Mouse (Mus musculus) layer of hippocampus, postnatal 25 days (tissue): ENCODE measurements around the gene Aff3. TPM values are rescaled to one million over a fixed set of nuclear protein-coding genes. Genes with fewer than 3 reads are reported as not detected.

Experiments used
- DNase-seq, 2 experiments: peaks; one replicate each; pipeline ENCODE4 v3.0.0; 2022; ENCODE audit warnings: mixed read lengths in 2 of 2, low spot score in 1 of 2; ENCODE audit errors: extremely low spot score in 1 of 2
- total RNA-seq, 2 experiments: library from RNA; stranded (reverse); gene quantifications; 2 replicates each; pipeline ENCODE4 v1.2.3; 2021

The Aff3 gene
- 100 to 1,000 TPM in 1 of 2 experiments, 10 to 100 TPM in 1; 97.6 to 113 TPM for total RNA-seq

DNA sequence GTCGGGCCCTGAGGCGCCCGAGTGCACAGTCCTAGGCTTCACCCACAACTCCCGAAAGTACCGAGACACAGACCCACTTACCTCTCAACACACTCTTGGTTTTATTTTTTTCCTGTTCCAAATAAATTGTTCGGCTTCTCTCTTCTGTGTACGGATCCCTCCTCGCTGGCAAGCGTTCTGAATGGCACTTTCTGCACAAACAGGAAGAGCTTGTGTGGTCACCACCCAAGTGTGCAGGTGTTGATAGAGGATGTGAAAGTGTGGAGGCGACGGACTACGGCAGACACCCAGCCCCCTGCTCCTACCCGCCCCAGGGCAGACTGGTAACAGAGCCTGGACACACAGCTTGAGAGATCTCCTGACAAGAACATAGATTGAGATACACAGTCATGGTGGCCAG is at the start of gene Aff3:
Gene Aff3 (minus strand): TSS at position 179 of the 400 bp plus-strand sequence.
- no peak for DNase-seq

DNA sequence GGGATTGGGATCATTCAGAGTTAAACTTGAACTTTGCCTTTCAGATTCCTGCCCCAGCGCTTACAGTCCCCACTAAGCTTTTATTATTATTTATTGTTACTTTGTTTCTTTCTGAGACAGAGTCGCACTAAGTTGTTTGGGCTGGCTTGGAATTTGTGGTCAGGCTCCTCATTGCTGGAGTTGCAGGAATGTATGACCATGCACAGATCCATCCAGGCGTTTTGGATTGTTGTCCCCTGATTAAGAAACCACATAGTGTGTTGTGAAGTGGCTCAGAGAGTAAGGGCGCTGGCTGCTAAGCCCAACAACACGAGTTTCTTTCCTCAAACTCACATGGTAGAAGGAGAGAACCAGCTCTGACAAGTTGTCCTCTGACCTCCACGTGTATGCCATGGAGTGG is 35.9 kb upstream of the Aff3 start:
- DNase-seq, result no peak

GRCm38 (mm10) chr1:38699244-38699643 is 34.5 kb upstream of the Aff3 start:
- no peak for DNase-seq

DNA sequence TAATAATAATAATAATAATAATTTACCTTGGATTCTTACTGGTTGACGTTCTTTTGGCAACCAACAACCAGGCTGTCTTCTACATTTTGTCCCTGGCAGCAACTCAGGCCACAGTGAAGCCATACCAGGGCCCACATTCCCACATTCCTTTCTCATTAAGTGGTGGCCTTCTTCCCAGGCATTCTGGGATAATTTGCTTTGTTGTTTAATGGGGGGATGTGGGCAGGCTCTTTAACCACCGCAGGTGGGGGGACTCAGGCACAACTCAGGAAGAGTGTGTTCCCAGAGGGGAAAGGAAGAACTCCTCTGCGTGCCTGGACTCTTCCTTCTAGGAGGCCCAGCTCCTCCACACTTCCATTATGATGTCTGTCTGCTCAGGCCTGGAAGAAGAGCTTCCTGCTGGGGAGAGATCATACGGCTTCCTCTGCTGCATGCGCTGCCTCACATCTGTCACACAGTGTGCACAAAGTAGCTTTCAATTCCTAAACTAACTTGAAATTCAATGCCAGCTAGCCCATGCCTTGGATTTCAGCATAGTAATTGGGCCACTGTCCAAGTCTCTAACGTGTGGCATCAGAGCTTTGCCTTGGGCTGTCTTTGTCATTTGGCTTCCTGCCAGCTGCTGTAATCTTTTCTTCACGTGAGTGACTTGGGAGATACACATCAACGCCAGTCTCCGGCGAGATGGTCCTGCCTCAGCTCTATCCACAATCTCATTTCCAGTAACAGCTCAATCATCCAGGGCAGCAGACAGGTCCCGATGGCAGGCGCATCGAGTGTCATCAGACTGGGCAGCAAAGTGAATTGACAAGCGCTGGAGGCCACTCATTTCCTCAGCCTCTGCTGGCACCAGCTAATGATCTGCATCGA is 31.3 kb upstream of the Aff3 start:
- no peak for DNase-seq

DNA sequence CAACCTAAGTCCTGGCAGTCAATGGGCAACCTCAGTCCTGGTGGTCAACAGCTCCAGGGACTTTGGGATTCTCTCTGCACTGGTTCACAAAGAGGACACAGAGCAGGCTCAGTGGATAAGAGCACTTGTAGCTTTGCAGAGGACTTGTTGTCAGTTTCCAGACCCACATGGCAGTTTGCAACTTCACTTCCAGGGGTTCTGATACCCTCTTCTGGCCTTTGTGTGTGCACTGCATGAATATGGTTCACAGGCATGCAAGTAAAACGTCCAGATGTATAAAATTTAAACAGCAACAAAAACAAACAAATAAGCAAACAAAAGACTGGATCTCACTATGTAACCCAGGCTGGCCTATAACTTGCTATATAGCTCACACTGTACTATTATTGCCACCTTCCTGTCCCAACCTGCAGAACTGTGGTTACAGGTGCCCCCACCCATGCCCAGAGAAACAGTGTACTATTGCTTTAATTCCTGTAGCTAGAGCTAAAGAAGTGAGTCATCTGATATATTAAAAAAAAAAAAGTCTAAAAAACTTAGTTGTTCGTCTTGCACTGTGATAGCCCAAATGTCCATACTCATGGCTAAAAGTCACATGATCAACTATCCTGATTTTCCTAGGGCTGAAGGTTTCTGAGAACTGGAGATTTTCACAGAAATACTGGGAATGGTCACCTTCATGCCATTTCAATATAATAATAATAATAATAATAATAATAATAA is 30.5 kb upstream of the Aff3 start:
- DNase-seq, result no peak

DNA sequence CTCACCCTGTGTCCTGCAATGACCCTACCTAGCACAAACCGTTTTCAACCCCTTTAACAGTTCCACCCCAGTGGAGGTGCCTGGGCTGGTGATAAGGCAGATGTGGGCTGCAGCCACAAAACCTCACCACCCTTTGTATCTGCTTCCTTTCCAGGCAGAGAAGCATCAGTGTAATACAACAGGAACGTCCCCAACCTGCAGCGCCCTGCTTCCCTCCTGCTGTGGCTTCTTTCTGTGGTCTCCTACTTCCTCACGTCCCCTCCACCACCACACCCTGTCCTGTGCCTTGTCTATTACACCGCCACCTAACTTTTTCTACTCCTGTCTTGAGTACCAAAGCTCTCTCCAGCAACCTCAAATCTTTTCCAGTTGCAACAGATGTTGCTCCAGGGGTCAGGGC is 29.4 kb upstream of the Aff3 start:
- DNase-seq, result no peak

DNA sequence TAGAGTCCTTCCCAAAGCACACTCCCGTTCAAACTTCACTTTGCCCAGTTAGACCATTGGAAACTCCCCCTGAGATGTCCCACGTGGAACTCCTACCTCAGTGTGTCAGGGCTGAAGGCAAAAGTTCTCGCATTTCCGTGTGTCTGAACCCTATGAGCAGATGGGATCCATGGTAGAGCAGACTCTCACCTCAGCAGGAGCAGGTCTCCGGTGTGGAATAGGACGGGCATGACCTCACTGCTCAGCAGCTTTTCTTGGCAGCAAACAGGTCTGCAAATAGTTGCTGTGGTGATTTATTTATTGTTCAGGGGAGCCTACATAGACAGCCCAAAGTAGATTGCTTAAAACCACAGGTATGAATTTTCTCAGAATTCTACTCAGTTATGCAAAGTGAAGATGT is 25.7 kb upstream of the Aff3 start:
- DNase-seq, result no peak

DNA sequence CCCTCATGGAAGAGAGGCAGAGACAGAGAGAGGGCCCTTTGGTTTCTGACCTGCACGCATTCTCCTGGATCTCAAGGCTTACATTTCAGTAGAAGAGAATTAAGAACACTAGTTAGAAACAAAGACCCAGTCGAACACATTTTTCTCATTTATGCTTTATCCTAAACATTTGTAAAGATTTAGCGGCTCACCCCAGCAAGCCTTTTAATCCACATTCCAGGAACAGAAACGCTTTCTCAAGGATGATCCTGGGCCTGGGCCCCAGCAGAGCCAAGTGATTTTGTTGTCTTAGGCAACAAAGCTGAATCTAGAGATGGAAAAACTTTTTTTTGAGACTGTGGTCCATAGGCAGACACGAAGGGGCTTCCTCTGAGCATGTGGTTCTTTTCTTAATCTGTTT is 23.5 kb upstream of the Aff3 start:
- DNase-seq, result no peak

GRCm38 (mm10) chr1:38685706-38686105 is 21.0 kb upstream of the Aff3 start:
- DNase-seq, result no peak

- no peak for DNase-seq
Measured at GRCm38 (mm10) chr1:38683158-38683721, 18.5 kb upstream of the Aff3 start.

DNA sequence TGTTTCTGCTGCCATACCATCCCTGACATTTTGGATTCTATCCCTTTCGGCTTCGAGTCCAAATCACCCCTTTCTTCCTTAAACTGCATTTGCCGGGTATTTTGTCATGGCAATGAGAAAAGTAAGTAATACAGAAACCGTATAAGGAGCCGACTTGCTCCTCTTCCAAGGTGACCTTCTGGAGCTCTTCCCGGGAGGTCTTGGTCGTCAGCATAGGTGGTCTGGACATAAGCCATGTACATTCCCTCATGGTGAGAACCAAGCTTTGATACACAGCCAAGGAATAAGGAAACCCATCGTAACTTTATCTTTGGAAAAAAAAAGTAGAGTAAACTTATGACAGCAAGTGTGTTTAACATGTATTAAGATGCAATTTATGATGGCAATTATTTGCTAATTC is 15.1 kb upstream of the Aff3 start:
- DNase-seq, result no peak

GRCm38 (mm10) chr1:38671756-38672155 is 7.0 kb upstream of the Aff3 start:
- no peak for DNase-seq

- DNase-seq, result no peak
Measured at GRCm38 (mm10) chr1:38671019-38671418, 6.3 kb upstream of the Aff3 start.

DNA sequence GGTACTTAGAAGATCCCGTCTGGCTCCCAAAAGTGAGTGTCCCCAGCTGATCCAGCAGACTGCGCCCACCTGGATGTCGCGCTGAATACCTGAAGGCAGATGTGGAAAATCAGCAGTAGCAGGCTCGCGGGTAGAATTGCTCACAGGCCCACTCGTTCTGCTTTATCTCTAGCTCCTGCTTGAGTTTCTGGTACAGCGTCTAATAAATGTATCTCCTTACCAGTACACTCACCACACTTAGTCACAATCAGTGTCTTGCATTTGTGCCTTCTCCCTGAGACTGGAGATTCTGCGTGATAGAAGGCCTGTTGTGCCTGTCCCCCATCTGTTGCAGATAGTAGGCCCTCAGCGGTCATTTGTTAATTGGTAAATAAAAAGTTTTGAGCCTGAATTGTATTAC is 3.6 kb upstream of the Aff3 start:
- DNase-seq, result no peak

GRCm38 (mm10) chr1:38667892-38668291 is 3.1 kb upstream of the Aff3 start:
- DNase-seq, result no peak

DNA sequence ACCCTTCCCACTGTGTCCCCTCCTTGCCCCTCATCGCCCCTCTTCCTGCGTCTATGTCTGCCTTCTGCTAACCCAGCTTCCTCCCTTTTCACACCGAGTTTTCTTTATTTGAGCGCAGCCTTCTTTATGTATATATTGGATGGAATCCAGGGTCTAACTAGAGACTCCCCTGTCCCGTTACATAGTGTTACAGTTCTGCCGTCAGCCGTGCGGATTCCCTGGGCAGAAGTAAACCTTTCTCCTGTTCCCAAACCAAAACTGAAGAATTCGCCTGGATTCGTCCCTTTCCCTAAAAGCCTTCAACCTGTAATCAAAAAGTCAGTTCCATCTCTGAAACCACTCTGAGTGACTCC is 2.0 kb upstream of the Aff3 start:
- DNase-seq, result no peak

GRCm38 (mm10) chr1:38666111-38666765 is 1.5 kb upstream of the Aff3 start:
- no peak for DNase-seq

DNA sequence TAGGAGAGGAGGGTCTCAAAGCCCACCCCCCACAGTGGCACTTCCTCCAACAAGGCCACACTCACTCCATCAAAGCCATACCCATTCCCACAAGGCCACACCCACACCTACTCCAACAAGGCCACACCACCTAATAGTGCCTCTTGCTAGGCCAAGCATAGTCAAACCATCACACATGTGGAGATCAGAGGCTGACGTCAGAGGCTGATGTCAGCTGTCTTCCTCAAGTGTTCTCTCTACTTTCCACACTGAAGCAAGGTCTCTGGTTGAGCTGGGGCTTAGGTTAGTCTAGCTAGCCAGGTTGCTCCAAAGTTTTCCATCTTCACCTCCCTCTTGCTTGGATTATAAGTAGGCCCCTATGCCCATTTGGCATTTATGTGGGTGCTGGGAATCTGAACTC is 856 bp upstream of the Aff3 start:
- no peak for DNase-seq

DNA sequence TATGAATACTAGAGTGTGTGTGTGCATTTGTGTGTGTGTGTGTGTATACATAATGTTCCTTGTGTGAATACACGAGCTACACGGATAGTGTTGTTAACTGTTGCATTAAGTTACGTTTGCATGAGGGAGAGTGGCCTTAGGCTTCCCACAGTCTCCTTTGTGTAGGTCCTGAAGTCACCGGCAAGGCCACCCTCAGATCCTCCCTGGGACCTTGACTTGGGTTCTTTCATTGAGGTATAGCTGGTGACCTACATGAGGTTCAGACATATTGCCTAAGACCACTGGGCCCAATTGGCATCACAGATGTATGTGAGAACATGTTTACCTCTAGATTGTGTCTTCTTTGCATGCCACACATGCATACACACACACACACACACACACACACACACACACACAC is 494 bp downstream of the Aff3 start:
- no peak for DNase-seq

DNA sequence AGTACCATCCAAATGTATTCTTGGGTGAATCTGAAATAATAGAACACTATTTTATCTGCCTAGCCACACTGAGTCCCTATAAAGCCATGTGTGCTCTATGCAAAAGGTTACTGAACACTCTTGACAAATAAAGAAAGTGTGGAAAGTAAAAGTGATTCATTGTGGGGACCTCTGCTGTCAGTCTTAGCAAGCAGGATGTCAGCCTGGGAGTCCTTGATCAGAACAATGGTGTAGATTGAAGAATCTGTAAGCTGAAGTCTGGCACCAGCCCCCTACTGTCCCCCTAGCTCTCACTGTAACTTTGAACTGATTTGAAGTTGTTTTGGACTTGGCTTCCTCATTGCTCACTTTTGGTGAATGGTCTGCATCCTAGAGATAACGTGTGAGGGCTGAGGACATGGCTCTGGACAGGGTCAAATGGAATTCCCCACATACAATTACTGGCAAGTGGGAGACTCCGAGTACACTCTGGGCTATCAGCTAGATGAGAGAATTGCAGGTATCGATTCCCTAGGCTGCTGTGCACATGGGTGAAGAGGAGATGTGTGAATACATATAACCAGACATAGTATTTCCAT is 2.0 kb downstream of the Aff3 start:
- no peak for DNase-seq
